Mouse (Mus musculus) limb, embryonic 12.5 days (tissue): ENCODE results near the gene Ikbke. TPM values are rescaled to one million over a fixed set of nuclear protein-coding genes. Genes with fewer than 3 reads are reported as not detected.

ENCODE experiments used
- ATAC-seq: fragments of 200-750 bp; cut with Nextera tagmentation; 2 replicates; pipeline ENCODE4 v1.8.0; 2017; ENCODE audit warnings: low read depth, moderate TSS enrichment; ENCODE audit not compliant: insufficient number of reproducible peaks, insufficient read depth, low FRiP score, low TSS enrichment
- H3K27ac ChIP-seq: fragments of 300-500 bp; sonication (generic); 2 replicates; pipeline ENCODE4 v1.5.1; 2016; ENCODE audit warnings: mild to moderate bottlenecking, moderate library complexity
- H3K27me3 ChIP-seq: fragments of 300-500 bp; sonication (generic); 2 replicates; pipeline ENCODE4 v1.6.1; 2016; ENCODE audit warnings: mild to moderate bottlenecking, moderate library complexity
- H3K36me3 ChIP-seq: fragments of 300-500 bp; sonication (generic); 2 replicates; pipeline ENCODE4 v1.6.1; 2016; ENCODE audit warnings: mild to moderate bottlenecking, moderate library complexity
- H3K4me1 ChIP-seq: fragments of 300-500 bp; sonication (generic); replicated peaks from 2 replicates; pipeline ENCODE4 v1.6.1; 2016
- H3K4me2 ChIP-seq: fragments of 300-500 bp; sonication (generic); 2 replicates; pipeline ENCODE4 v1.6.1; 2016; ENCODE audit warnings: mild to moderate bottlenecking, moderate library complexity
- H3K4me3 ChIP-seq: fragments of 300-500 bp; sonication (generic); replicated peaks from 2 replicates; pipeline ENCODE4 v1.5.1; 2016; ENCODE audit warnings: mild to moderate bottlenecking
- H3K9ac ChIP-seq: fragments of 300-500 bp; sonication (generic); replicated peaks from 2 replicates; pipeline ENCODE4 v1.6.1; 2016; ENCODE audit warnings: mild to moderate bottlenecking, moderate library complexity
- H3K9me3 ChIP-seq: fragments of 300-500 bp; sonication (generic); 2 replicates; pipeline ENCODE4 v1.6.1; 2016; ENCODE audit warnings: mild to moderate bottlenecking, moderate library complexity
- WGBS: fragments of 180-500 bp; shearing (Covaris S2); methylation state at CpG from one replicate; pipeline ENCODE4 v1.1.7; 2016; 5-methylcytosine and 5-hydroxymethylcytosine counted together
- polyA plus RNA-seq: library from polyadenylated mRNA; unstranded; fragments of >200 nt; fragmentation: Nextera tagmentation; extraction: Ambion mirVana; gene quantifications from 2 replicates; pipeline ENCODE4 v1.2.1, GENCODE M21; 2016

The Ikbke gene
- polyA plus RNA-seq, 1 experiment from 2014 or later = 2.8 TPM

DNA sequence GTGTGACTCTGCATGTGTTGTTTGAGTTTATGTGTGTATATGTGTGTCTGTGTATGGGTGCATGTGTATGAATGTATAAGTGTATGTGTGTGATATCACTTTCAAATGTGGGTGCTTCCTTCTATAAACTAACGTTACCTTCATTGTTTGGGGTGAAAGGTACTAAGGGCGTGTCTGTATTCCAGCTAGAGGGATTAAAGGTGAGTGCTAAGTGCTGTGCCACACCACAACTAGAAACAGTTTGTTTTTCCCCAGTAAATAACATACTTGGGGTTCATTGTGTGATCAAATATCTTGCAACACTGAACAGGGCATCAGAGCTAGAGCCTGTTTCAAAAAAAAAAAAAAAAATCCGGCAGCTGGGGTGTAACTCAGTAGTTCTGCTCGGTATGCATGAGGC lies 2.3 kb upstream of the Ikbke start:
- H3K36me3 ChIP-seq = peaks cover 3% of the 10 kb centered on the region; the same call in 1 of the 2 replicates
- H3K4me2 ChIP-seq = no peak overlapping the region
- ATAC-seq = peak; percentile 41; the same call in 1 of the 2 replicates
- no peak overlapping the region for H3K4me3 ChIP-seq
- 70% methylated on average over 4 of the region's 4 CpGs for WGBS
- H3K9me3 ChIP-seq = no peaks in the 10 kb centered on the region
- no peak overlapping the region for H3K9ac ChIP-seq
- H3K4me1 ChIP-seq = peaks cover 14% of the 10 kb centered on the region
- H3K27me3 ChIP-seq = no peaks in the 10 kb centered on the region
- H3K27ac ChIP-seq = no peak overlapping the region

GRCm38 (mm10) chr1:131280280-131280679 lies 874 bp upstream of the Ikbke start:
- WGBS = 53% methylated on average over 3 of the region's 3 CpGs
- no peaks in the 10 kb centered on the region for H3K27me3 ChIP-seq
- H3K4me2 ChIP-seq = no peak overlapping the region
- H3K27ac ChIP-seq = no peak overlapping the region
- H3K4me1 ChIP-seq = peaks cover 14% of the 10 kb centered on the region
- H3K36me3 ChIP-seq = no peaks in the 10 kb centered on the region
- no peaks in the 10 kb centered on the region for H3K9me3 ChIP-seq
- ATAC-seq = no peak
- H3K4me3 ChIP-seq = no peak overlapping the region
- no peak overlapping the region for H3K9ac ChIP-seq

GRCm38 (mm10) chr1:131278606-131279455 lies 575 bp downstream of the Ikbke start:
- H3K27ac ChIP-seq = 0 out of 2 replicates have a peak overlapping the region, but pooled peaks have one; percentile 4
- no peaks in the 10 kb centered on the region for H3K36me3 ChIP-seq
- H3K27me3 ChIP-seq = no peaks in the 10 kb centered on the region
- peak overlapping the region; percentile 56 for H3K4me2 ChIP-seq
- ATAC-seq = no peak
- no peaks in the 10 kb centered on the region for H3K9me3 ChIP-seq
- H3K4me1 ChIP-seq = peaks cover 20% of the 10 kb centered on the region
- 33% methylated on average over 8 of the region's 8 CpGs for WGBS
- H3K9ac ChIP-seq = peak overlapping the region; percentile 38; the same call in 1 of the 2 replicates
- H3K4me3 ChIP-seq = peak overlapping the region; percentile 37

DNA sequence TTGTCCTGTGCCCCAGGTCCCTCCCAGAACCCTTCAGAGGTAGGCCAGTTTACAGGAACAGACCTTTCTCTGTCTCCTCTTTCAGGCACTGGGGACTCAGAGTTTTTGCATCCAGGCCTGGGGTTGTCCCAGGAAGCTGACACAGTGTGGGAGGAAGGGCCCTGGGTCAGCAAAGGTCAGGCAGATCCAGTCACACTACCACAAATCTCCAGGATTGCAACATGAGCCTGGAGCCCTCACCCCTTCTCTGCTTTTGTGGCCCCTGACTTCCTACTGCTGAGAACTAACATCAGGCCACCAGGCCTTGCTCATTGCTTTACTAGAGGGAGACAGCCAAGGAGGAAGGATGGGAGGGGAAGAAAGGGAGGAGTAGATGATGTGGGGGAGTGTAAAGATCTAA lies 2.6 kb downstream of the Ikbke start:
- H3K4me2 ChIP-seq = no peak overlapping the region
- no peaks in the 10 kb centered on the region for H3K9me3 ChIP-seq
- H3K4me1 ChIP-seq = peaks cover 20% of the 10 kb centered on the region
- H3K4me3 ChIP-seq = no peak overlapping the region
- H3K27ac ChIP-seq = no peak overlapping the region
- no peak for ATAC-seq
- no peaks in the 10 kb centered on the region for H3K36me3 ChIP-seq
- H3K27me3 ChIP-seq = no peaks in the 10 kb centered on the region
- H3K9ac ChIP-seq = no peak overlapping the region

DNA sequence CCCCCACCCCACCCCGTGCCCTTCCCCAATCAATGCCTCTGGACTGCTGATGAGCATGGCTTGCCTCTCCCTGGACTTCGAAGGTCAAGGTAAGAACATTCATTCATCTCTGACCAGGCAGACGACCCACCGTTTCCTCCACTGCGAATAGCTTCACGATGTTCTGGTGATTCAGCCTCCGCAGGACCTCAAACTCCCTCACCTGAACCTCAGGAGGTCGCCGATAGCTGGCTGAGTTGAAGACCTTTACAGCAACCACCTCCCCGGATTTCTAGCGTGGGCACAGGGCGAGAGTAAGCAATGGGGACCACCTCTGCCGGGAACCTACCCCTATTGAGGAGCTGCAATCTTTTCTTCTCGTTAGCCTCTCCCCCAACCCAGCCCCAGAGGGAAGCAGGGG lies 3.8 kb downstream of the Ikbke start:
- no peak overlapping the region for H3K4me2 ChIP-seq
- no peak overlapping the region for H3K4me3 ChIP-seq
- H3K36me3 ChIP-seq = no peaks in the 10 kb centered on the region
- no peaks in the 10 kb centered on the region for H3K27me3 ChIP-seq
- no peak overlapping the region for H3K27ac ChIP-seq
- H3K9ac ChIP-seq = no peak overlapping the region
- H3K9me3 ChIP-seq = no peaks in the 10 kb centered on the region
- 80% methylated on average over 14 of the region's 14 CpGs for WGBS
- ATAC-seq = no peak
- H3K4me1 ChIP-seq = peaks cover 20% of the 10 kb centered on the region

- Histone ChIP-seq H3K36me3 (no peaks in the 10 kb centered on the region), H3K4me3 (no peak overlapping the region), H3K4me2 (no peak overlapping the region; the same call in 1 of the 2 replicates), H3K27me3 (no peaks in the 10 kb centered on the region), H3K9me3 (no peaks in the 10 kb centered on the region), H3K9ac (no peak overlapping the region), H3K27ac (no peak overlapping the region), H3K4me1 (peaks cover 22% of the 10 kb centered on the region)
- no peak for ATAC-seq
- WGBS = 36% methylated on average over 22 of the region's 22 CpGs
Measured at GRCm38 (mm10) chr1:131274725-131275539, 4.5 kb downstream of the Ikbke start.

GRCm38 (mm10) chr1:131269797-131270578 lies 9.4 kb downstream of the Ikbke start:
- 29% methylated on average over 22 of the region's 22 CpGs for WGBS
- peak; percentile 60 for ATAC-seq
- peaks cover 9% of the 10 kb centered on the region for H3K4me1 ChIP-seq

GRCm38 (mm10) chr1:131268776-131269175 lies 10.6 kb downstream of the Ikbke start:
- Histone ChIP-seq H3K4me1 (peaks cover 4% of the 10 kb centered on the region), H3K4me2 (no peak overlapping the region), H3K9me3 (no peaks in the 10 kb centered on the region), H3K36me3 (no peaks in the 10 kb centered on the region), H3K9ac (no peak overlapping the region), H3K27ac (no peak overlapping the region), H3K27me3 (no peaks in the 10 kb centered on the region), H3K4me3 (no peak overlapping the region)
- WGBS = 82% methylated on average over 10 of the region's 10 CpGs
- ATAC-seq = no peak

More at GRCm38 (mm10) chr1:131269797-131270578, 9.4 kb downstream of the Ikbke start:
- H3K36me3 ChIP-seq = no peaks in the 10 kb centered on the region
- H3K9ac ChIP-seq = no peak overlapping the region
- no peaks in the 10 kb centered on the region for H3K27me3 ChIP-seq
- no peak overlapping the region for H3K4me3 ChIP-seq
- peak overlapping the region; percentile 27 for H3K4me2 ChIP-seq
- no peak overlapping the region for H3K27ac ChIP-seq
- no peaks in the 10 kb centered on the region for H3K9me3 ChIP-seq

DNA sequence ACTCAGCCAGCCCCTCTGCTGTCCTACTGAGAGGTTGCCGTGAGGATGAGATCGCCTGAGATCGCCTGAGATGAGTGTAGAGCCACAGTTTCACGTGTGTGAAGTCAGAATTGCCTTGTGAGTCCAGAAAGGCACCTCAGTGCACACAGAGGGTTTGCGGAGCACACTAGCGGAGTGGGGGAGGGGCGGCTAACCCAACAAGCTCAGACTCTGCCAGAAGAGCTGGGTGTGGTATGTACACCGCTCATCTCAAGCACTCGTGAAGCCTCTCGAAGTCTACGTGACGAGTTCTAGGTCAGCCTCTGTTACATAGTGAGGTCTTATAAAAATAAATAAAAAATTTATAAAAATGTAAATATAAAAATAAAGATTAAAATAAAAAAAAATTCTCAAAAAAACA lies 15.5 kb downstream of the Ikbke start:
- Histone ChIP-seq H3K27me3 (peaks cover 6% of the 10 kb centered on the region; the same call in 1 of the 2 replicates), H3K4me3 (no peak overlapping the region), H3K27ac (no peak overlapping the region), H3K4me2 (no peak overlapping the region), H3K9ac (no peak overlapping the region), H3K4me1 (peaks cover 6% of the 10 kb centered on the region; the same call in 1 of the 2 replicates), H3K36me3 (no peaks in the 10 kb centered on the region), H3K9me3 (no peaks in the 10 kb centered on the region)
- 74% methylated on average over 12 of the region's 12 CpGs for WGBS
- ATAC-seq = no peak

- WGBS = 27% methylated on average over 10 of the region's 10 CpGs
- H3K36me3 ChIP-seq = no peaks in the 10 kb centered on the region
- ATAC-seq = no peak
- peaks cover 6% of the 10 kb centered on the region; the same call in 1 of the 2 replicates for H3K27me3 ChIP-seq
- H3K4me2 ChIP-seq = no peak overlapping the region
- peaks cover 6% of the 10 kb centered on the region; the same call in 1 of the 2 replicates for H3K4me1 ChIP-seq
- no peak overlapping the region for H3K9ac ChIP-seq
- H3K9me3 ChIP-seq = no peaks in the 10 kb centered on the region
- H3K27ac ChIP-seq = no peak overlapping the region
- H3K4me3 ChIP-seq = no peak overlapping the region
Measured at GRCm38 (mm10) chr1:131260309-131260656, 19.1 kb downstream of the Ikbke start.
